Mouse (Mus musculus) liver, embryonic 14.5 days (tissue): ENCODE measurements around the gene Hes3.
A peak's percentile ranks its signal among the peaks of the same experiment; 100 is the strongest.

Experiments used
- CTCF ChIP-seq: IDR thresholded peaks from 2 replicates; pipeline ENCODE4 v1.5.1; 2016; ENCODE audit warnings: antibody characterized with exemption, low read depth, control low read depth
- EP300 ChIP-seq: IDR thresholded peaks from 2 replicates; pipeline ENCODE4 v1.6.1; 2016; ENCODE audit warnings: antibody characterized with exemption, low read depth

DNA sequence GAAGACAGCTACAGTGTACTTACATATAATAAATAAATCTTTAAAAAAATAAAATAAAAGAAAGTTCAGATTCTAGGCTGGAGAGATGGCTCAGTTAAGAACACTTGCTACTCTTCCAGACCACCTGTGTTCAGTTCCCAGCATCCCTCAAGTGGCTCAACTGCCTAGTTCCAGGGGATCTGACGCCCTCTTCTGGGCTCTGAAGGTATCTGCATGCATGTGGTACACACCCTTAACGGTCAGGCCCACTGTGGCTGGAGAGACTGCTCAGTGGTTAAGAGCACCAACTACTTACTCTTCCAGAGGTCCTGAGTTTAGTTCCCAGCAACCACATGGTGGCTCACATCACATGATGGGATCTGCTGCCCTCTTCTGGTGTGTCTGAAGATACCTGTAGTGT, 13.5 kb downstream of the Hes3 start:
- TF ChIP-seq CTCF (peak; percentile 33; the same call in 1 of the 2 replicates), EP300 (no peak)
